Mouse (Mus musculus) embryo, embryonic 11.5 days (tissue): Measurements from ENCODE around the gene A3galt2.

Experiments used
- DNase-seq: peaks from one replicate; pipeline ENCODE4 v3.0.0-alpha.2; 2012; ENCODE audit warnings: low read depth, low spot score

Gene A3galt2

DNA sequence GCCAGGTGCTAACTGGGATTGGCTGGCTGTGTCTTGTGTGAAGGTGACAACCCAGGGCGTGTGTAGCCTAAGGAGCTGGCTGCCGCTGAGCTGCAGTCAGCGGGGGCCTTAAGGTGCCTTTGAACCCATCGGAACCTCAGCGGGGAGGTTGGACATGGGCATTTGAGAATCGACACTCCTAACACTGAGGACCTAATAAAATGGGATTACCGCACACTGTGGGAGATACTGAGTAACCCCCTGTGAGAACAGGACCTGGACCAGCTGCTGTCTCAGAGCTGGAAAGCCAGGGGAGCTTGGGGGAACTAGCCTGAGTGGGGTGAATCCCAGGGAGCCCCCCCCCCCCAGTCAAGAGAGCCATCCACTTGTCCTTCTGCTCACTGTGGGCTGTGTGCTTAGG, 1.6 kb upstream of the A3galt2 start:
- no peak for DNase-seq

GRCm38 (mm10) chr4:128755900-128756299, 736 bp downstream of the A3galt2 start:
- no peak for DNase-seq

GRCm38 (mm10) chr4:128759214-128759613, 4.0 kb downstream of the A3galt2 start:
- no peak for DNase-seq

DNA sequence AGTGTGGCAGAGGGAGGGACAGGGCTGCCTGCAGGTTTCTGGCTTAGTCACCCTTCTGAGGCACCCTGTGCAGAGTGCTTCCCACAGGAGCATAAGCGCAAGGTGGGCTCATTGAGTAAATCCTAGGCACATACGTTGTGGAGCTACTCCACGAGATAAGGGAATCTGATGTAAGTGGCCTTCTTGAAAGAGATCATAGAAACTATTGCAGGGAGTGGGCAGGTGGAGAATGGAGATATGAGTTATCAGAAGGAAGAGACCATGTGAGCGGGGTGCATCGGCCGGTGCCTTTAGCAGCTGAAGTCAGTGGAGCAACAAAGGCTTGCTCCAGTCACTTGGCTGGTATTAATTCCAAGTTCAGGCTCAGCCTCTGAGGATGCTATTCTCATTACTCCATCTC, 4.9 kb downstream of the A3galt2 start:
- no peak for DNase-seq

GRCm38 (mm10) chr4:128766929-128767328, 11.8 kb downstream of the A3galt2 start:
- DNase-seq: no peak

GRCm38 (mm10) chr4:128768120-128768519, 13.0 kb downstream of the A3galt2 start:
- DNase-seq: no peak

DNA sequence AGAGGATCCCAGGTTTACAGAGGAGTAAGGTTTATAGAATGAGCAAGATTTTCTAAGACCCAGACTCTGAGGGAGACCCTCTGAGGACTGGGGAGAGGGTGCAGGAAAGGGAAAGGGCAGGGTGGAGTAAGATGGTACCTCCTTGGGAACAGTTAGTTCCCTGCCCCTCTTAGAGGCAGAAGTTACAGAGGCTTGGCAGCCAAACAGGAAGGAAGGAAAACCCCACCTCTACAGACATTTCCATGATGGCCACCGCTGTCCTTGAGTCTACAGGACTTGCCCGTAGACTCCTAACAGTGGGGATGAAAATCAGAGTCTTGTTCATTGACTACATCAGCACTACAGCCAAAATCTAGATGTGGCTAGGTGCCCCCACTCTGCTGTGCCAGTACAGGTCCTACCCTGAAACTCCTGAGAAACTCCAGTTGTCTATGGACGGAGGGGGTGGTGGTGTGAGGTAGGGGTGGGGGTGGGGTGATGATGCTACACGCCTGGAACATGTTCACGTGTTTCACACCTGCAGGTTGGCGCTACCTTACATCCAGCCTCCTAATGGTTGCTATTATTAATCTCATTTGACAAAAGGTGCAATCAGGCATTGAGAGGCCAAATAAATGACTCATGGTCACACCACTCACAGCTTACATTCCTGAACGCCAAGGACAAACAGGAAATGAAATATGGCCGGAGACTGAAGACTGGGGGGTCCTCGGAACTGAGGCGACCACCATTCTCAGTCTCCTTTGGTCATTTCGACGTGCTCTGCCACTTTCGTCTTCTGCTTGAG, 14.6 kb downstream of the A3galt2 start:
- DNase-seq: no peak

GRCm38 (mm10) chr4:128770698-128771097, 15.5 kb downstream of the A3galt2 start:
- no peak for DNase-seq

DNA sequence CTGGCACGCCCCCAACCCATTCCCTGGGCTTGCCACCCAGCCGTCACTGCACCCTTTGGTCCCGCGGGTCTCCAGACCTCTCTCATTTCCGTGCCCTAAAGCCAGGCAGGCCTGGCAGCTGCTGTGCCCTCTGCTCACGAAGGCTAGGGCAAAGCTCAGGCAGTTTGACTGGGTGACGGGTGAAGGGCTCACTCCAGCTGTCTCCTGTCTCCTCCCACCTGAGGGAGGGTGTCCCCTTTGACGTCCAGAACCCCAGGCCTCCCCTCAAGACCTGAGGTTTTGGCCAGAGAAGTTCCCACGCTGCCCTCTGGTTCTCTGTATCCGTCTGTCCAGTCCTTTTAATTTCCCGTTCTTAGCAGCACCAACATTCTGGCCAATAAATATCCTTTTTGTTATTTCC, 18.7 kb downstream of the A3galt2 start:
- no peak for DNase-seq

- DNase-seq: no peak
Observed at GRCm38 (mm10) chr4:128774467-128774866, 19.3 kb downstream of the A3galt2 start.

DNA sequence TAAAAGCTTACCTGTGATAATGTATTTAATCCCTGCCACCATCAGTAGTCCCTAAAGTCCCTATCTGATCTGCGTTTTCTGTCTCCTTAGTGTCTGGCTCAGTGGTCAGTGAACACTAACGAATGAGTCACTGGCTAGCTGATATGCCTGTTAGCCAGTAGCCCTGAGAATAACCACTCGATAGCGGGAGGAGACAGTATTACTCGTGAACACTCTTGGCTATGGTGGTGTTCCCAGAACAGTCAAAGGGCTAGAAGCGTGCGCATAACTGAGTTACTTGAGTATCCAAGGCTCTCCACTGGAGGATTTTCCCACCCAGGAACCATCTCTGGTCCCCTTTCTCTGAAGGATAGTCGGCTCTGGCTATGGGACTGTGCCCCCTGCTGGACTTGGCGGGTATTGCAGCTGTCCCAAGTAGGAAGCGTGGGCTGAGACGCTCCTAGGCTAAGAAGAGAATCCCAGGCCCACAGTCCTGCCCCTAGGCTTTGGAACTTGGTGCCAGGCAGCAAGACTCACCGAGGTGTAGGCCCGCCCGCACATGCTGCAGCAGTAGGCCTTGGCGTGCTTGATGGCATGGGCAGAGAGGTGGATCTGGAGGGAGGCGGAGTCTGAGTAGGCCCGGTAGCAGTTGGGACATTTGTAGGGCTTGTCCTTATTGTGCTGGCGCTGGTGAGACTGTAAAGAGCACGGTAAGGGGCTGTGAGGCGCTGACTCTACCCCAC, 21.6 kb downstream of the A3galt2 start:
- DNase-seq: peak; percentile 62

GRCm38 (mm10) chr4:128777593-128777992, 22.4 kb downstream of the A3galt2 start:
- DNase-seq: no peak

GRCm38 (mm10) chr4:128782037-128782436, 26.9 kb downstream of the A3galt2 start:
- DNase-seq: no peak

DNA sequence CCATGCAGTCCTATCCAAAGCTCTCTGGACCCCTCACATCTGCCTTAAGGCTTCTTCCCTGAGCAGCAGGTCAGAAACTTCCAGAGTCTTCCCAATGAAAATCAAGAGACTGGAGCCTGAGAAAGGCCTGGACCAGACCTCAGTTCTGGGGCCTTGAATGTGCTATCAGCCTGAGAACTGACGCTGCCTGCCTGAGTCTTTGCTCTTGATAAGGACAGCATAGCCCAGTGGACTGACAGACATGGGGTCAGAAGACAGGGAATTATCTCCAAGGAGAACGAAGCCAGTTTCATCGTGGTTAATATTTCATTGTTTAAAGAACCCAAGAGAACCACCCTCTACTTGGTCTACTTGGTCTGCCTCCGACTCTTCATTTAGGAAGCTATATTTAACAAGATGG, 27.5 kb downstream of the A3galt2 start:
- no peak for DNase-seq

DNA sequence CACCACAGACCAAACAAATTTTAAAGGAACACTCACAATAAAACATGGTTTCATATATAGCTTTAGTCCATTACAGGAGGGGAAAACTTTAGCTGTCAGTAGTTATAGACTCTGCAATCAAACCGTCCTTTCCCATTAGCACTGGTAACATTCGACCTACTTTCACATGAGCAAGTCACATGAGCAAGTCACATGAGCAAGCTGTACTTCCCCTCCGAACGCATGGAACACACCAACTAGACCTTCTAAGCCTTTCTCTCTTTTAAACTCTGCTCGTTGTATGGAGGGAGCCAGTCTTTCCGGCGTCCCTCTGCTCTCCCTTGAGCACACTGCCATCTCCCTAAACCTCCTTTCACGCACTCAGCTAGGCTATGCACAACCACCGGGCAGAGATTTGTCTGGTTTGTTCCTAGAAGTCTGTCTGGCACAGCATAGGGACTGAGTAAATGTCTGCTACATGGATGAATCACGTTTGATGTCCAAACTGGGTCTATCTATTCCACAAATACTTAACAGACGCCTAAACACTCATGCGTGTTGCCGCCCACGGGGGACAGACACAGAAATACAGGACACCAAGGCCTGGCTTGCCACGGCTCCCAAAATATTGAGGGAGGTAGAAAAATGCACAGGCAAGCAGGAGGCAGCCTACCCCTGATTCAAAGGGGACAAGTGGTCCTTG, 29.9 kb downstream of the A3galt2 start:
- DNase-seq: no peak

GRCm38 (mm10) chr4:128785921-128786654, 30.9 kb downstream of the A3galt2 start:
- DNase-seq: no peak

DNA sequence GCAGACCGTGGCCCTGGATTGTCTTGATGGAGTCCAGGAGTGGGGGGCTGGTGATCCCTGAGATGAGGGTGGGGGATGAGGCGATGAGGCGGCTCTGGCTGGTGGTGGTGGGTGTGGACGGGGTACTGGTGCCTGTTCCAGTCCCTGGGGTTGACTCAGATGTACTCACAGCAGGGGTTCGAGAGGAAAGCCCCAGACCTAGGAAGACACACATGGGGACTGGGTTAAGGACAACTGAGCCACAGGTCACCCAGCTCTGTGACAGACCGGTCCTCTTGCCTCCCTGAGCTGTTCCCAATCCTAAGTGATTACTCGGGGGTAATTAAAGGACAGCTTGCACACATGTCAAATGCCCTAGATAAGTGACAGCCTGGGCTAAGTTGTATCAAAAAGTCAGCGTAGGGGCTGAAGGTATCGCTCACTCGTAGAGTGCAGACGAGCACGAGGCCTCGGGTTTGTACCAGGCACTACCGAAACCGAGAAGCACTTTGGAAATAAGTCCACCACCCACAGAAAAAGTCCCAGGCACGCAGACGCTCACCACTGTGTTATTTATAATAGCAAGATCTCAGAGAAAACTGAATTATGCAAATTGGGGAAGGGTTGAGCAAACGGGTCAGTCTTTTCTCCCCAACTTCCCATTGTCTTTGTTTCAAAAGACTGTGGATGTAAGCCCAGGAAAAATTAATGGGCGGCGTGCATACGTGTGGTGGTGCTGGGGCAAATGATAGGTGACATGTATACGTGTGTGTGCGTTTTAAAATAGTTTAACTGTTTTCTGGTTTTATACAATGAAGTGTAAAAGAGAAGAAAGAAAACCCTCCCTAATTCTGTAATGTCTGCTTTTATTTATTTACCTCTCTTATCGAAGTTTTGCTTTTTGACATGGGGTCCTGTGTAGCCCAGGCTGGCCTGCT, 32.1 kb downstream of the A3galt2 start:
- DNase-seq: no peak

GRCm38 (mm10) chr4:128788108-128788507, 32.9 kb downstream of the A3galt2 start:
- no peak for DNase-seq

DNA sequence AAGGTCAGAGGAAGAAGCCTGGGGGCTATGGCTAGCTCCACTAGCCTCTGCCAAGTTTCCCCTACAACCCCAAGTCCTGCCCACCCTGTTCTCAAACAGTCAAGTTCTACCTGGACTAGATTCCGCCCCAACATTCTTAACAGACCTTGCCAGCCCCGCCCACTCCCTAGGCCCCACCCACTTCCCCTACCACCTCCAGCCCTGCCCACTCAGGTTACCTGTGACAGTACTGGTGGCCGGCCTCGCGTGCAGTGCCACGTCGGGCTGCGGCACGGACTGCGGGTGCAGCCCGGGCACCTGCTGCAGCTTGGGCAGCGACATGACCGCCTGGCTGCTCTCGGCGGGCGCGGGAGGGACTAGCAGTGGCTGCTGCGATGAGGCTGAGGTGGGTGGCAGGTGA, 34.5 kb downstream of the A3galt2 start:
- no peak for DNase-seq

GRCm38 (mm10) chr4:128793710-128794109, 38.5 kb downstream of the A3galt2 start:
- DNase-seq: no peak

DNA sequence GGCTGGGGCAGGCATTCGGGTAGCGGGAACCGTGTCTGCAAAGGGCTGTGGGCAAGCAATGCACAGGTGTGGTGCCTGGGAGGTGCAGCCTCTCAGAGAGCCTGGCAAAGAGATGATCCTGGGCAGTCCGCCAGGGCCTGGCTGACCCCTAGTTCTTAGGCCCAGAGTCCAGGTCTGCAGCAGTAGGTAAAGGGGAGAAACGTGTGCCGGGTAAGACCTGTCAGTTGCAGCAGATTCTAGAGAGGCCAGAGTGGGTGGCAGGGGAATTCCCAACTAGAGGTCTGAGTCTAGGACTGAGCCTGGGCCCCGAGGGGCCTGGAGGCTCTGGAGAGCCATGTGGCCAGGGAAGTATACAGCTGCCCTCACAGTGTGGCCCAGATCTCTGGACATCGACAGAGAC, 39.0 kb downstream of the A3galt2 start:
- DNase-seq: no peak
